20 mouse cellular contexts compared by ENCODE assay signal in the genomic region with DNA sequence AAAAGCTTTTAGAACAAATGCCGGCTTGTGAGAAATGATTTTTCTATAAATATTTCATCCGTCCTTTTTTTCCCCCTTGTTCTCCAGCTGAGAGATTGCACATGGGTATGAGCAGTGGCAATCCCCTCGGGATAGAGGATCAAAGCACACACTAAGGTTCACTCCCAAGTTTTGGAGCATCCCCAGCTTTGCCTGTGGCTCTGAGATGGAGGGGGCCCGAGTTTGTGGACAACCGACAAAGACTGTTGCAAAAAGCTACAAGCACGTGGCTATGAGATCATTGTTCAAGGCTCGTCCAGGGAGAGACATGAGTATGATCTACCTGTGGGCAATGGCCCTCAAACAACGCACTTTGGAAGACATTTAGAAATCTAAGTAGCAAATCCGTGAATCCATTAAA.
DNase-seq lines count a peak whose midpoint lies in the region; ATAC-seq and TF ChIP-seq lines count a peak whose summit lies in the region.
"Had no signal": no experiment of that assay in that cellular context is flagged by ENCODE, and none has a peak within 500 bp of the region (broad histone marks: within the 10 kb centered on the region; RNA-seq: fewer than 3 reads in every experiment).

No protein-coding gene starts in this region.

- H3K4me3 ChIP-seq in heart, embryonic 11.5 days (ENCODE audit: low read depth, low read length) = no peak overlapping the region
- no peak overlapping the region for H3K4me3 ChIP-seq in midbrain, postnatal 0 days (ENCODE audit: low read depth, low read length)
- H3K4me3 ChIP-seq in midbrain, embryonic 14.5 days (replicated peaks; ENCODE audit: low read depth, low read length) = no peak overlapping the region
- no peak overlapping the region for H3K4me3 ChIP-seq in cerebellum, adult 2 months (replicated peaks; ENCODE audit: insufficient read depth, low read depth, low read length)

- H3K9me3 ChIP-seq in heart, embryonic 11.5 days (replicated peaks; ENCODE audit: control insufficient read depth, low read length) = no peaks in the 10 kb centered on the region
- H3K9me3 ChIP-seq in midbrain, postnatal 0 days (ENCODE audit: low read length) = no peaks in the 10 kb centered on the region
- H3K9me3 ChIP-seq in midbrain, embryonic 14.5 days (ENCODE audit: control insufficient read depth, low read length) = no peaks in the 10 kb centered on the region
- H3K9me3 ChIP-seq: G1E had no signal

- TF ChIP-seq CTCF in midbrain, postnatal 0 days (IDR thresholded peaks at IDR 0.05) = no peak
- TF ChIP-seq CTCF in cerebellum, adult 2 months (IDR thresholded peaks at IDR 0.05; ENCODE audit: borderline replicate concordance, insufficient read depth, low read depth, low read length) = no peak

- H3K27ac ChIP-seq in heart, embryonic 11.5 days (ENCODE audit: low read depth, low read length) = no peak overlapping the region
- H3K27ac ChIP-seq in midbrain, postnatal 0 days (ENCODE audit: low read depth, low read length) = no peak overlapping the region
- no peak overlapping the region for H3K27ac ChIP-seq in midbrain, embryonic 14.5 days (replicated peaks; ENCODE audit: low read depth, low read length)
- H3K27ac ChIP-seq in cerebellum, adult 2 months (ENCODE audit: insufficient read depth, low read length) = no peak overlapping the region

- no peaks in the 10 kb centered on the region for H3K4me1 ChIP-seq in heart, embryonic 11.5 days (ENCODE audit: control insufficient read depth, insufficient read depth, low read length)
- H3K4me1 ChIP-seq in midbrain, postnatal 0 days (ENCODE audit: insufficient read depth, low read length) = no peaks in the 10 kb centered on the region
- H3K4me1 ChIP-seq in midbrain, embryonic 14.5 days (ENCODE audit: control insufficient read depth, insufficient read depth, low read length) = no peaks in the 10 kb centered on the region
- no peaks in the 10 kb centered on the region for H3K4me1 ChIP-seq in cerebellum, adult 2 months (ENCODE audit: control insufficient read depth, insufficient read depth, low read length)

- no peak overlapping the region for H3K9ac ChIP-seq in heart, embryonic 11.5 days (ENCODE audit: low read depth, low read length)
- no peak overlapping the region for H3K9ac ChIP-seq in midbrain, postnatal 0 days (replicated peaks; ENCODE audit: low read length, poor library complexity, severe bottlenecking)
- H3K9ac ChIP-seq in midbrain, embryonic 14.5 days (replicated peaks; ENCODE audit: low read length) = no peak overlapping the region

- no peak for ATAC-seq in heart, embryonic 11.5 days (replicated peaks; ENCODE audit: insufficient number of reproducible peaks, low FRiP score, low TSS enrichment)
- ATAC-seq in midbrain, postnatal 0 days (ENCODE audit: low FRiP score) = peak; percentile 67; the same call in 1 of the 2 replicates
- ATAC-seq in midbrain, embryonic 14.5 days (ENCODE audit: low FRiP score, low TSS enrichment) = no peak
- ATAC-seq: activated CD4-positive, CD25-positive, alpha-beta regulatory T cell, adult 4 months; CD4-positive, CD25-positive, alpha-beta regulatory T cell, adult 4 months; Patski had no signal

- no peak for TF ChIP-seq POLR2A in cerebellum, adult 2 months (IDR thresholded peaks at IDR 0.05; ENCODE audit: borderline replicate concordance, insufficient read depth, low read length)

- no peaks in the 10 kb centered on the region for H3K27me3 ChIP-seq in heart, embryonic 11.5 days (ENCODE audit: control insufficient read depth, insufficient read depth, low read length)
- no peaks in the 10 kb centered on the region for H3K27me3 ChIP-seq in midbrain, postnatal 0 days (ENCODE audit: insufficient read depth, low read length)
- no peaks in the 10 kb centered on the region for H3K27me3 ChIP-seq in midbrain, embryonic 14.5 days (ENCODE audit: control insufficient read depth, insufficient read depth, low read length)
- no peaks in the 10 kb centered on the region for H3K27me3 ChIP-seq in cerebellum, adult 2 months (ENCODE audit: control insufficient read depth, insufficient read depth, low read length)
- H3K27me3 ChIP-seq: CH12.LX, Patski had no signal

- WGBS in heart, embryonic 11.5 days (ENCODE audit: insufficient replicate concordance) = 85% methylated on average over 9 of the region's 9 CpGs
- 72% methylated on average over 9 of the region's 9 CpGs for WGBS in midbrain, postnatal 0 days
- 86% methylated on average over 9 of the region's 9 CpGs for WGBS in midbrain, embryonic 14.5 days
- WGBS in cerebellum, adult 2 months = 87% methylated on average over 9 of the region's 9 CpGs

- H3K4me2 ChIP-seq in heart, embryonic 11.5 days = no peak overlapping the region
- H3K4me2 ChIP-seq in midbrain, postnatal 0 days (ENCODE audit: low read depth, low read length, poor library complexity, severe bottlenecking) = no peak overlapping the region
- H3K4me2 ChIP-seq in midbrain, embryonic 14.5 days (ENCODE audit: low read length) = no peak overlapping the region

- peak; percentile 83 for DNase-seq in heart, adult 11 months
- DNase-seq in midbrain, postnatal 0 days (ENCODE audit: low spot score) = no peak
- no peak for DNase-seq in midbrain, embryonic 14.5 days
- DNase-seq in gonadal fat pad, adult 2 months (ENCODE audit: low read depth) = peak; percentile 60
- no peak for DNase-seq in cerebellum, adult 2 months
- DNase-seq: adrenal gland, adult 2 months; adrenal gland, adult 8-10 months; adrenal gland, postnatal 14 days; adrenal gland, postnatal 25 days; adrenal gland, postnatal 36 days; B cell, adult 2 months; cerebellum, adult 11 months; cerebellum, adult 11-12 months; cerebellum, adult 18-20 months had no signal

- no peaks in the 10 kb centered on the region for H3K36me3 ChIP-seq in heart, embryonic 11.5 days (ENCODE audit: control insufficient read depth, insufficient read depth, low read length)
- H3K36me3 ChIP-seq in midbrain, postnatal 0 days (ENCODE audit: insufficient read depth, low read length) = no peaks in the 10 kb centered on the region
- H3K36me3 ChIP-seq in midbrain, embryonic 14.5 days (ENCODE audit: control insufficient read depth, insufficient read depth, low read length) = no peaks in the 10 kb centered on the region
- H3K36me3 ChIP-seq: G1E had no signal

Comparison
In these comparisons a context has a peak if more than half of its experiments do, and no peak if none do; other contexts are left out.
1. DNase-seq: peak in heart, adult 11 months (single experiment) and gonadal fat pad, adult 2 months (single experiment); none in midbrain, postnatal 0 days (single experiment), midbrain, embryonic 14.5 days (single experiment) and cerebellum, adult 2 months (0 of 2).